Mouse (Mus musculus) hindbrain, postnatal 0 days (tissue): ENCODE data around the gene Tmem229b. TPM values are rescaled to one million over a fixed set of nuclear protein-coding genes. Genes with fewer than 3 reads are reported as not detected.
"Not testable (repeated sequence)": the region's sequence is repeated elsewhere in the genome, so short reads cannot be mapped to it uniquely, and the experiment has no call there.

Experiments
- ATAC-seq: fragments of 200-750 bp; cut with Nextera tagmentation; 2 replicates; pipeline ENCODE4 v1.8.0; 2017; ENCODE audit warnings: mild to moderate bottlenecking, moderate TSS enrichment, moderate library complexity
- DNase-seq: peaks from one replicate; pipeline ENCODE4 v3.0.0-alpha.2; 2015; ENCODE audit warnings: low spot score
- H3K27ac ChIP-seq: fragments of 300-500 bp; sonication (generic); 2 replicates; pipeline ENCODE4 v1.5.1; 2014; ENCODE audit warnings: mild to moderate bottlenecking
- H3K27me3 ChIP-seq: fragments of 300-500 bp; sonication (generic); 2 replicates; pipeline ENCODE4 v1.6.1; 2014; ENCODE audit warnings: low read length, mixed read lengths; ENCODE audit not compliant: insufficient read depth
- H3K36me3 ChIP-seq: fragments of 300-500 bp; sonication (generic); 2 replicates; pipeline ENCODE4 v1.6.1; 2014; ENCODE audit warnings: low read length, mixed read lengths; ENCODE audit not compliant: insufficient read depth
- H3K4me1 ChIP-seq: fragments of 300-500 bp; sonication (generic); 2 replicates; pipeline ENCODE4 v1.6.1; 2014; ENCODE audit warnings: antibody characterized with exemption, low read length, mixed read lengths; ENCODE audit not compliant: insufficient read depth
- H3K4me2 ChIP-seq: fragments of 300-500 bp; sonication (generic); 2 replicates; pipeline ENCODE4 v1.6.1; 2014; ENCODE audit warnings: low read depth, mild to moderate bottlenecking, low read length, moderate library complexity, mixed read lengths
- H3K4me3 ChIP-seq: fragments of 300-500 bp; sonication (generic); 2 replicates; pipeline ENCODE4 v1.5.1; 2014; ENCODE audit warnings: low read length
- H3K9ac ChIP-seq: fragments of 300-500 bp; sonication (generic); replicated peaks from 2 replicates; pipeline ENCODE4 v1.6.1; 2014; ENCODE audit warnings: mild to moderate bottlenecking, low read length, moderate library complexity, mixed read lengths
- H3K9me3 ChIP-seq: fragments of 300-500 bp; sonication (generic); 2 replicates; pipeline ENCODE4 v1.6.1; 2016; ENCODE audit warnings: low read length, mixed read lengths
- CTCF ChIP-seq: IDR thresholded peaks from 2 replicates; pipeline ENCODE4 v1.5.1; 2016; ENCODE audit warnings: antibody characterized with exemption, control low read depth, low read depth
- WGBS: fragments of 180-500 bp; shearing (Covaris S2); extraction: QIAGEN DNeasy Blood & Tissue Kit; methylation state at CpG from one replicate; pipeline ENCODE4 v1.1.7; 2014; 5-methylcytosine and 5-hydroxymethylcytosine counted together
- polyA plus RNA-seq: library from polyadenylated mRNA; unstranded; fragments of >200 nt; fragmentation: Nextera tagmentation; extraction: Ambion mirVana; gene quantifications from 2 replicates; pipeline ENCODE4 v1.2.1, GENCODE M21; 2015
- total RNA-seq: library from RNA; depleted of rRNA; stranded (reverse); fragments of >200 nt; gene quantifications from 2 replicates; pipeline ENCODE4 v1.2.3, GENCODE M21; 2014

Gene Tmem229b
- total and polyA plus RNA-seq, 2 experiments from 2014 or later = 54.4 to 192 TPM

DNA sequence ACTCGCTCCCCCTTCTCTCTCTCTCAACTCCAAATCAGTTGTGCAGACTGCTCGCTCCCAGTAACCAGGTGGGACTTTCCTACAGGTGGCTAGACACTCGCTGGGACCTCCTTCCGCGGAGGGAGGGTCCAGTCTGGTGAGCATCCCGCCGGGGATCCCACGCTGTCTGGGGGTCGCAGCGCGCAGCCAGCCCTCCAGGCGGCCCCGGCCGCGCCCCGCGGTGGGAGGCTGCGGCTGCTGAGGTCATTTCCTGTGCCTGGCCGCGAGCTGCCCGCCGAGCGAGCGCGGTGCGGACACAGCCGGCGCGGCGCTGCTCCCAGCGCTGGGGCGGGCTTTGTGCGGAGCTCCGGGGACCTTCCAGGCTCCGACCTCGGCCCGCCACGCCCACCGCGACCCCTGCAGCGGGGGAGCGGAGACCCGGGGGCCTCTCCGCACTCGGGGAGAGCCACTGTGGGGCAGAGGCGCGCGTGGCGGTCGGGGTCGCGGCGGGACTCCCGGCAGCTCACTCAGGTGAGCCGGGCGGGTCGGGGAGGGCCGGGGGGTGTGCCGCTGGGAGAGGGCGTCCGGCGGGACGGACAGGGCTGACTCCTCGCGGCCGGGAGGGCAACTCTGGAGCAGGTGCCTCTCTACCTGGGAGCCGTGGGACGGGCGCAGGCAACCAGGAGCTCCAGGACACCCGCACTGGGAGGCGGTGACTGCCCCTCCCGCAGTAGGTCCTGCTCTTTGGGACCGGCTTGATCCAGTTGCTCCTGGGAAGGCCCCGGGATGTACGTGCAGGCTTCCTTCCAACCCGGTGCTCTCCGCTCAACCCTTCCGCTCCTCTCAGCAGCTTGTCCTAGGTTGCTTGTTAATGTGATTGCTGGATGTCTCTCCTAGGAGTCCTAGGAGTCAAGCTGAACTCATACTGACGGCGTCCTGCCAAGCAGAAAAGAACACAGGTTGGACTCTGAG lies 21.8 kb upstream of the Tmem229b start, which contains the start of gene Plekhh1:
Plekhh1 (plus strand) TSS at position 253 of the 951 bp plus-strand sequence.
- TF ChIP-seq CTCF = no peak
- no peaks in the 10 kb centered on the region for H3K27me3 ChIP-seq
- H3K4me3 ChIP-seq = peak within 1 kb of the TSS; percentile 86
- peak within 1 kb of the TSS; percentile 65 for H3K27ac ChIP-seq
- no peaks in the 10 kb centered on the region for H3K36me3 ChIP-seq
- H3K9ac ChIP-seq = peak within 1 kb of the TSS; percentile 79
- peak within 1 kb of the TSS; percentile 98 for H3K4me2 ChIP-seq
- no peaks in the 10 kb centered on the region for H3K9me3 ChIP-seq
- no peaks in the 10 kb centered on the region for H3K4me1 ChIP-seq
- ATAC-seq (peak; percentile 88), DNase-seq (peak; percentile 70)
- under 1% methylated on average over 79 of the region's 80 CpGs for WGBS

DNA sequence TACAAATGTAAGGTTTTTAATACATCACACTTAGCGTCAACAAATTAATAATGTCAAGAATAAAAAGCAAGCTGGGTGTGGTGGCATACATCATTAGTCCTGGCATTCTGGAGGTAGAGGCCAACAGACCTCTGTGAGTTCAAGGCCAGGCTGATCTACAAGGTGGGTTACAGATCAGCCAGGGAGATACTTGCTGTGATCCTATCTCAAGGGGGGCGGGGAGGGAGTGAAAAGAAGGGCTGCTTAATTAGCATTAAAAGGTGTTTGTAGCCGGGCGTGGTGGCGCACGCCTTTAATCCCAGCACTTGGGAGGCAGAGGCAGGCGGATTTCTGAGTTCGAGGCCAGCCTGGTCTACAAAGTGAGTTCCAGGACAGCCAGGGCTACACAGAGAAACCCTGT lies 20.1 kb upstream of the Tmem229b start:
- H3K9ac ChIP-seq, DNase-seq, H3K4me1 ChIP-seq, H3K36me3 ChIP-seq, H3K4me2 ChIP-seq, H3K9me3 ChIP-seq, H3K27ac ChIP-seq, H3K4me3 ChIP-seq, H3K27me3 ChIP-seq, ATAC-seq: not testable (repeated sequence)
- 92% methylated on average over 7 of the region's 8 CpGs for WGBS

DNA sequence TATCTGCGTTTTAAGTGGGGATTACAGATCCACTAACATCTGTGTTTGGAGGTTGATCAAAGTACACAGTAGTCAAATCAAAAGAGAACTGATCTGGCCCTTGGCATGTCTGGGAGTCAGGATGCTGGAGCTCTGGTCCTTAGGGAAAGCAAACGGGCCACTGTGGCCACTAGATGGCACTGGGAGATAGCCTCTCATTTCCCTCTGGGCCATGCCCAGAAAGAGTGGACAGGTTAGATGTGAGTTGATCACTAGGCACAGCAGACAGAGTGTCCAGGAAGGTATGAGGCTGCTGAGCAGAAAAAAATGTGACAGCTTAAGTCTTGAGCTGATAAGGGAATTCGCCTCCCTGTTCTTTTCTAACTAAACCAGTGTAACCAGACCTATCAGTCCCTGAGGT lies 15.5 kb upstream of the Tmem229b start:
- Histone ChIP-seq H3K4me1 (no peaks in the 10 kb centered on the region), H3K4me3 (no peak overlapping the region), H3K27ac (no peak overlapping the region), H3K36me3 (no peaks in the 10 kb centered on the region), H3K4me2 (no peak overlapping the region), H3K27me3 (no peaks in the 10 kb centered on the region), H3K9ac (no peak overlapping the region), H3K9me3 (no peaks in the 10 kb centered on the region)
- DNase-seq = peak; percentile 80
- peak; percentile 56; the same call in 1 of the 2 replicates for ATAC-seq
- 17% methylated on average over 3 of the region's 3 CpGs for WGBS
- TF ChIP-seq CTCF = peak; percentile 78

DNA sequence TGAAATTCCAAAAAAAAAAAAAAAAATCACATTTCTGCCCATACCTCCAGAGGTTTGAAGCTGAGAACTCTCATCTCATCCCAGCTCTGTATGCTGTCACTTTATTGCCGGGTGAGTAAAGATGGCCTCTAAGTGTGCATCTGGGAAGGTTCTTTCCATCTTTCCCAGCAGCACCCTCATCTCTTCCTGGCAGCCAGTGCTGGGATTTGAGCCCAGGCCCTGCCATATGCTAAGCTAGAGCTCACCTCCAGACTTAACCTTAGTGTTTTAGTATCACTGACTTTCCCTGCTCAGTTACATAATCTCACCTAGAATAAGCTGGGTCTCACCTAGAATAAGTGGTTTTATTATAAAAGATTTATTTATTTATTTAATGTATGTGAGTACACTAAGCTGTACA lies 14.5 kb upstream of the Tmem229b start:
- DNase-seq (no peak), ATAC-seq (no peak)
- Histone ChIP-seq H3K9ac (no peak overlapping the region), H3K4me2 (no peak overlapping the region), H3K4me3 (no peak overlapping the region), H3K9me3 (no peaks in the 10 kb centered on the region), H3K4me1 (no peaks in the 10 kb centered on the region), H3K36me3 (no peaks in the 10 kb centered on the region), H3K27ac (no peak overlapping the region), H3K27me3 (no peaks in the 10 kb centered on the region)
- WGBS = 90% methylated on average over 1 of the region's 1 CpGs
- TF ChIP-seq CTCF = no peak

DNA sequence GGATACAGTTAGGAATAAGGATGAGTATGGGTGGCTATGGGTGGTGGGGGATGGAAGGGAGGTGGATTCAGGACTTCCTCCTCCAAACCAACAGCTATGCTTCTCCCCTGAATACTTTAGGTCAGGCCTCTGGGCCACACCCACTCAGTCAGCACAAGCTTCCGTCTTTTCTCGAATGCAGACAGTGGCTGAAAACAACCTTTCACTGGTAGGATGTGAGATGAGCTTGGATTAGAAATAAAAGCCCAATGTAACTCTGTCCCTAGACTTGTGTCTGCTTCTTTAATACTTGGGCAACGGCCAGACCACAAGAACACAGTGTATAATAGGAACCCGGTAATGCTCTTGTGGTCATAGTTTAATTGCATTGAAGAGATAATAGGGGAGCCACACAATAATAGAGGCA lies 10.6 kb upstream of the Tmem229b start:
- WGBS = 48% methylated on average over 4 of the region's 4 CpGs

DNA sequence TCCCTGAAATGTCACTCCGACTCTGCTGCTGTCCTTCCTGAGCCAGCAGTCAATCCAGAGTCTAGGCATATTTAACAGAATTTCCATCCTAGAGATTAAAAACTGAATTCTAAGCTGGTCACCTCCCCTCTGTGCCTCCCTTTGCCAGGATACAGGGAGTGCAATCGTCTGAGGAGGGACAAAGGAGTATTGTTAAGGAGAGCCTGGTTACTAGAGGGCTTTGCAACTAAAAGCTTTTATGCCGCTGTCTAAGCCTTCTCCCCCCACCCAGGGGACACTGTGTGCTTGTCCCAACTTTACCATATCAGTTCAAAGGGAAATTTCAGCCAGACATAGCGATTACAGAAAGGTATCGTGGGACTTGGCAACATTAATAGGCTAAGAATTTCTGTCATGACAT lies 8.7 kb upstream of the Tmem229b start:
- Histone ChIP-seq H3K9me3 (no peaks in the 10 kb centered on the region), H3K4me1 (no peaks in the 10 kb centered on the region), H3K27me3 (no peaks in the 10 kb centered on the region), H3K4me3 (no peak overlapping the region), H3K27ac (no peak overlapping the region), H3K4me2 (no peak overlapping the region), H3K36me3 (no peaks in the 10 kb centered on the region), H3K9ac (no peak overlapping the region)
- WGBS = 17% methylated on average over 5 of the region's 5 CpGs
- no peak for DNase-seq
- ATAC-seq = no peak
- no peak for TF ChIP-seq CTCF

More for the DNA sequence above, 10.6 kb upstream of the Tmem229b start:
- Histone ChIP-seq H3K4me1 (no peaks in the 10 kb centered on the region), H3K27ac (no peak overlapping the region), H3K9ac (no peak overlapping the region), H3K9me3 (no peaks in the 10 kb centered on the region), H3K4me2 (no peak overlapping the region), H3K4me3 (no peak overlapping the region), H3K27me3 (no peaks in the 10 kb centered on the region), H3K36me3 (no peaks in the 10 kb centered on the region)
- no peak for TF ChIP-seq CTCF
- ATAC-seq = no peak
- DNase-seq = no peak

DNA sequence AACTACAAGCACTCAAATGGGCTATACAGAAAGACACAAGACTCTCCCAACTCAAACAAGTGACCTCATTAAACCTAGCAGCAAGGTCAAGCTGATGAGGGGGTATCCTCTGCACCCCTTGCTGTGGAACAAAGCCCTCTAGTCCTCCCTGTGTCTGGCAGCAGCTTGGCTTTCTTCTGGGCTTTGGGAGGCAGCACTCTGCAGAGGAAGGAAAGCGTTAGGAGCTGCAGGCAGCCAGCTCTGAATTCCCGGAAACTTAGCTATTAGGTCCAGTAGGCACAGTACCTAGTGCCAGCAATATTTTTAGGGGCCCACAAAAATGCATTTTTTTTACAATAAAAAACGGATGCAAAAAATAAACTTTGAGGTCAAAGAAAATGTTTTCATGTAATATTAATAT lies 3.1 kb upstream of the Tmem229b start:
- Histone ChIP-seq H3K27ac (no peak overlapping the region), H3K4me1 (no peaks in the 10 kb centered on the region), H3K27me3 (no peaks in the 10 kb centered on the region), H3K4me2 (no peak overlapping the region), H3K9me3 (no peaks in the 10 kb centered on the region), H3K4me3 (no peak overlapping the region), H3K36me3 (no peaks in the 10 kb centered on the region), H3K9ac (no peak overlapping the region)
- no peak for ATAC-seq
- 34% methylated on average over 3 of the region's 3 CpGs for WGBS
- DNase-seq = no peak
- no peak for TF ChIP-seq CTCF
